Mouse (Mus musculus) stomach, postnatal 0 days (tissue): ENCODE results near the gene Cldn6.

Experiments used
- CTCF ChIP-seq: IDR thresholded peaks from 2 replicates; pipeline ENCODE4 v1.5.1; 2016; ENCODE audit warnings: antibody characterized with exemption, low read depth, mild to moderate bottlenecking, moderate library complexity
- EP300 ChIP-seq: optimal IDR thresholded peaks from 2 replicates; pipeline ENCODE3; 2016; ENCODE audit warnings: antibody characterized with exemption

- 0 out of 2 replicates have a peak, but pooled peaks have one; percentile 15 for TF ChIP-seq CTCF
- no peak for TF ChIP-seq EP300
Measured at GRCm38 (mm10) chr17:23673424-23674073, 5.5 kb upstream of the Cldn6 start, which contains the start of the genes Hcfc1r1 and Thoc6.
